Mouse (Mus musculus) myocyte (in vitro differentiated cells): Measurements from ENCODE around the gene Chrd. TPM values are rescaled to one million over a fixed set of nuclear protein-coding genes. Genes with fewer than 3 reads are reported as not detected.

Source experiments
- H3K27me3 ChIP-seq: one replicate; pipeline ENCODE4 v1.6.1; 2011; ENCODE audit not compliant: control insufficient read depth, insufficient read depth, insufficient read length
- H3K36me3 ChIP-seq: one replicate; pipeline ENCODE4 v1.6.1; 2011; ENCODE audit not compliant: control insufficient read depth, insufficient read depth
- H3K4me2 ChIP-seq: one replicate; pipeline ENCODE4 v1.6.1; 2011; ENCODE audit warnings: low read depth, control low read depth
- H3K4me3 ChIP-seq: one replicate; pipeline ENCODE4 v1.5.1; 2011; ENCODE audit warnings: mild to moderate bottlenecking, control low read depth, moderate library complexity
- H3K79me2 ChIP-seq: one replicate; pipeline ENCODE4 v1.6.1; 2011; ENCODE audit not compliant: control insufficient read depth, insufficient read depth
- H3ac ChIP-seq: one replicate; pipeline ENCODE4 v1.6.1; 2011; ENCODE audit not compliant: control insufficient read depth, insufficient read length
- CEBPB ChIP-seq: IDR thresholded peaks from 2 replicates; pipeline ENCODE4 v1.6.1; 2011; ENCODE audit warnings: mild to moderate bottlenecking, moderate library complexity; ENCODE audit not compliant: poor library complexity, insufficient read depth, severe bottlenecking
- E2F4 ChIP-seq: IDR thresholded peaks from one replicate; pipeline ENCODE4 v1.6.1; 2011; ENCODE audit warnings: mild to moderate bottlenecking, control low read depth, moderate library complexity; ENCODE audit not compliant: insufficient read depth
- MAX ChIP-seq: IDR thresholded peaks from one replicate; pipeline ENCODE4 v1.6.1; 2011; ENCODE audit warnings: low read depth, mild to moderate bottlenecking, control low read depth
- MYOD1 ChIP-seq, 3 experiments: IDR thresholded peaks; one replicate each; pipeline ENCODE4 v1.6.1; 2011; ENCODE audit warnings: control low read depth in 2 of 3, low read depth in 2 of 3, mild to moderate bottlenecking in 2 of 3, moderate library complexity in 1 of 3; ENCODE audit not compliant: insufficient read length in 2 of 3, control insufficient read depth in 1 of 3
- MYOG ChIP-seq, 3 experiments: IDR thresholded peaks; one replicate each; pipeline ENCODE4 v1.6.1; 2011; ENCODE audit warnings: control low read depth in 2 of 3, low read depth in 2 of 3, mild to moderate bottlenecking in 2 of 3; ENCODE audit not compliant: insufficient read length in 2 of 3, control insufficient read depth in 1 of 3, insufficient read depth in 1 of 3
- POLR2A ChIP-seq: IDR thresholded peaks from one replicate; pipeline ENCODE4 v1.6.1; 2011; ENCODE audit warnings: low read depth, mild to moderate bottlenecking, control low read depth, moderate library complexity; ENCODE audit not compliant: insufficient read length
- POLR2AphosphoS2 ChIP-seq: IDR thresholded peaks from one replicate; pipeline ENCODE4 v1.6.1; 2011; ENCODE audit warnings: low read depth, control low read depth; ENCODE audit not compliant: insufficient read length
- REST ChIP-seq: IDR thresholded peaks from one replicate; pipeline ENCODE4 v1.6.1; 2011; ENCODE audit warnings: mild to moderate bottlenecking, control low read depth, moderate library complexity; ENCODE audit not compliant: insufficient read depth, insufficient read length
- SRF ChIP-seq: IDR thresholded peaks from one replicate; pipeline ENCODE4 v1.6.1; 2011; ENCODE audit warnings: low read depth; ENCODE audit not compliant: control insufficient read depth, insufficient read length
- TCF12 ChIP-seq: IDR thresholded peaks from one replicate; pipeline ENCODE4 v1.6.1; 2011; ENCODE audit warnings: mild to moderate bottlenecking, control low read depth; ENCODE audit not compliant: poor library complexity, insufficient read depth, severe bottlenecking
- TCF3 ChIP-seq: IDR thresholded peaks from one replicate; pipeline ENCODE4 v1.6.1; 2011; ENCODE audit warnings: low read depth, control low read depth; ENCODE audit not compliant: insufficient read length
- USF1 ChIP-seq: IDR thresholded peaks from one replicate; pipeline ENCODE4 v1.6.1; 2011; ENCODE audit warnings: low read depth, mild to moderate bottlenecking, control low read depth, moderate library complexity
- polyA plus RNA-seq: library from polyadenylated mRNA; unstranded; fragments of >200 nt; fragmentation: generic; extraction: Trizol; gene quantifications from one replicate; pipeline ENCODE4 v1.2.1, GENCODE M21; 2012; ENCODE audit warnings: missing spikeins

The Chrd gene
- polyA plus RNA-seq, 1 experiment, result 14.0 TPM

- no peak for TF ChIP-seq MYOG (IDR thresholded peaks at IDR 0.05; ENCODE audit: control insufficient read depth in 1 of 3, insufficient read depth in 1 of 3, insufficient read length in 2 of 3, low read depth in 2 of 3)
- TF ChIP-seq TCF3, result no peak
- peak; percentile 31 for TF ChIP-seq POLR2A
- TF ChIP-seq POLR2AphosphoS2, result peak; percentile 95
- H3K4me3 ChIP-seq, result no peak within 1 kb of the TSS
- no peaks in the 10 kb centered on the region for H3K27me3 ChIP-seq
- no peak within 1 kb of the TSS for H3ac ChIP-seq
- H3K36me3 ChIP-seq, result peaks cover 36% of the 10 kb centered on the region
- no peak within 1 kb of the TSS for H3K4me2 ChIP-seq
- no peaks in the 10 kb centered on the region for H3K79me2 ChIP-seq
Observed at GRCm38 (mm10) chr16:20693111-20693701, 39.7 kb upstream of the Chrd start, which contains the start of gene Fam131a. Fam131a (plus strand) TSS chr16:20693241.

- Histone ChIP-seq H3K36me3 (peaks cover 20% of the 10 kb centered on the region), H3K79me2 (no peaks in the 10 kb centered on the region), H3K4me2 (no peak overlapping the region), H3ac (no peak overlapping the region), H3K4me3 (no peak overlapping the region), H3K27me3 (no peaks in the 10 kb centered on the region)
- TF ChIP-seq TCF12 (no peak), POLR2AphosphoS2 (no peak), MYOG (IDR thresholded peaks at IDR 0.05; ENCODE audit: control insufficient read depth in 1 of 3, insufficient read depth in 1 of 3, insufficient read length in 2 of 3, low read depth in 2 of 3) (no peak), POLR2A (no peak), MAX (no peak), TCF3 (no peak), REST (no peak), MYOD1 (IDR thresholded peaks at IDR 0.05; ENCODE audit: control insufficient read depth in 1 of 3, insufficient read length in 2 of 3, low read depth in 2 of 3) (no peak), SRF (no peak), E2F4 (no peak), CEBPB (no peak), USF1 (no peak)
Observed at GRCm38 (mm10) chr16:20694781-20695180, 38.1 kb upstream of the Chrd start.

GRCm38 (mm10) chr16:20695622-20696323 is 37.2 kb upstream of the Chrd start:
- Histone ChIP-seq H3K27me3 (no peaks in the 10 kb centered on the region), H3ac (no peak overlapping the region), H3K36me3 (peaks cover 13% of the 10 kb centered on the region), H3K4me3 (no peak overlapping the region), H3K4me2 (no peak overlapping the region), H3K79me2 (no peaks in the 10 kb centered on the region)
- no peak for TF ChIP-seq POLR2A
- TF ChIP-seq CEBPB, result no peak
- no peak for TF ChIP-seq E2F4
- no peak for TF ChIP-seq REST
- TF ChIP-seq MYOD1 (IDR thresholded peaks at IDR 0.05; ENCODE audit: control insufficient read depth in 1 of 3, insufficient read length in 2 of 3, low read depth in 2 of 3), result no peak
- TF ChIP-seq TCF12, result no peak
- no peak for TF ChIP-seq POLR2AphosphoS2
- TF ChIP-seq USF1, result no peak
- TF ChIP-seq MYOG (IDR thresholded peaks at IDR 0.05; ENCODE audit: control insufficient read depth in 1 of 3, insufficient read depth in 1 of 3, insufficient read length in 2 of 3, low read depth in 2 of 3), result no peak
- no peak for TF ChIP-seq TCF3
- TF ChIP-seq SRF, result no peak
- no peak for TF ChIP-seq MAX

GRCm38 (mm10) chr16:20699266-20699665 is 33.7 kb upstream of the Chrd start:
- Histone ChIP-seq H3K27me3 (no peaks in the 10 kb centered on the region), H3K36me3 (no peaks in the 10 kb centered on the region), H3ac (no peak overlapping the region), H3K79me2 (no peaks in the 10 kb centered on the region), H3K4me2 (no peak overlapping the region), H3K4me3 (no peak overlapping the region)
- TF ChIP-seq MYOD1 (IDR thresholded peaks at IDR 0.05; ENCODE audit: control insufficient read depth in 1 of 3, insufficient read length in 2 of 3, low read depth in 2 of 3) (no peak), POLR2A (no peak), MAX (no peak), SRF (no peak), CEBPB (no peak), MYOG (IDR thresholded peaks at IDR 0.05; ENCODE audit: control insufficient read depth in 1 of 3, insufficient read depth in 1 of 3, insufficient read length in 2 of 3, low read depth in 2 of 3) (no peak), E2F4 (no peak), USF1 (no peak), TCF3 (no peak), REST (no peak)

- no peaks in the 10 kb centered on the region for H3K36me3 ChIP-seq
- no peak overlapping the region for H3K4me2 ChIP-seq
- no peaks in the 10 kb centered on the region for H3K27me3 ChIP-seq
- no peaks in the 10 kb centered on the region for H3K79me2 ChIP-seq
- H3ac ChIP-seq, result no peak overlapping the region
- H3K4me3 ChIP-seq, result no peak overlapping the region
- no peak for TF ChIP-seq SRF
- TF ChIP-seq E2F4, result no peak
- no peak for TF ChIP-seq TCF12
- TF ChIP-seq POLR2A, result no peak
- no peak for TF ChIP-seq MYOG (IDR thresholded peaks at IDR 0.05; ENCODE audit: control insufficient read depth in 1 of 3, insufficient read depth in 1 of 3, insufficient read length in 2 of 3, low read depth in 2 of 3)
- TF ChIP-seq REST, result no peak
- no peak for TF ChIP-seq POLR2AphosphoS2
- TF ChIP-seq MYOD1 (IDR thresholded peaks at IDR 0.05; ENCODE audit: control insufficient read depth in 1 of 3, insufficient read length in 2 of 3, low read depth in 2 of 3), result no peak
- TF ChIP-seq CEBPB, result no peak
- TF ChIP-seq USF1, result no peak
- TF ChIP-seq MAX, result no peak
Observed at GRCm38 (mm10) chr16:20700036-20700435, 32.9 kb upstream of the Chrd start.
